Mouse (Mus musculus) ES-E14 (cell line): ENCODE measurements around the gene Tcp11x2. TPM values are rescaled to one million over a fixed set of nuclear protein-coding genes. Genes with fewer than 3 reads are reported as not detected.

ENCODE experiments used
- DNase-seq: peaks from one replicate; pipeline ENCODE4 v3.0.0-alpha.2; 2013; ENCODE audit warnings: low read depth, low spot score
- H3K27ac ChIP-seq: 2 replicates; pipeline ENCODE4 v1.5.1; 2012; ENCODE audit warnings: low read depth, mild to moderate bottlenecking, low read length, moderate library complexity, mixed read lengths; ENCODE audit not compliant: poor library complexity, insufficient read depth, severe bottlenecking
- H3K36me3 ChIP-seq: 2 replicates; pipeline ENCODE4 v1.6.1; 2012; ENCODE audit warnings: mild to moderate bottlenecking, low read length, moderate library complexity, mixed read lengths; ENCODE audit not compliant: control insufficient read depth, poor library complexity, insufficient read depth, severe bottlenecking
- H3K4me1 ChIP-seq, 2 experiments: fragments of 150-350 bp in 1 of 2; sonication (generic) in 1 of 2; 2 replicates each; pipeline ENCODE4 v1.6.1; 2012; ENCODE audit warnings: low read length in 2 of 2, mild to moderate bottlenecking in 1 of 2, mixed read lengths in 1 of 2; ENCODE audit not compliant: control insufficient read depth in 2 of 2, insufficient read depth in 2 of 2, poor library complexity in 1 of 2
- H3K4me3 ChIP-seq, 2 experiments: fragments of 150-350 bp in 1 of 2; sonication (generic) in 1 of 2; 2 replicates each; pipeline ENCODE4 v1.5.1; 2012; ENCODE audit warnings: low read length in 2 of 2, low read depth in 1 of 2, mild to moderate bottlenecking in 1 of 2, mixed read lengths in 1 of 2; ENCODE audit not compliant: insufficient read depth in 1 of 2, poor library complexity in 1 of 2, severe bottlenecking in 1 of 2
- H3K9ac ChIP-seq: 2 replicates; pipeline ENCODE4 v1.6.1; 2012; ENCODE audit warnings: low read depth, mild to moderate bottlenecking, low read length, mixed read lengths; ENCODE audit not compliant: poor library complexity, insufficient read depth, severe bottlenecking
- H3K9me3 ChIP-seq: fragments of 150-350 bp; sonication (generic); 2 replicates; pipeline ENCODE4 v1.6.1; 2012; ENCODE audit warnings: low read depth, mild to moderate bottlenecking, low read length; ENCODE audit not compliant: control insufficient read depth, insufficient read depth
- CHD2 ChIP-seq: IDR thresholded peaks from 2 replicates; pipeline ENCODE4 v1.6.1; 2014; ENCODE audit warnings: mild to moderate bottlenecking, low read depth, low read length, inconsistent platforms
- HCFC1 ChIP-seq: IDR thresholded peaks from 2 replicates; pipeline ENCODE4 v1.6.1; 2012; ENCODE audit warnings: low read length, inconsistent platforms, borderline replicate concordance; ENCODE audit not compliant: insufficient read depth
- MAFK ChIP-seq: IDR thresholded peaks from 2 replicates; pipeline ENCODE4 v1.6.1; 2014; ENCODE audit warnings: mild to moderate bottlenecking, low read depth, low read length, inconsistent platforms; ENCODE audit not compliant: insufficient read depth
- ZC3H11A ChIP-seq: IDR thresholded peaks from 2 replicates; pipeline ENCODE4 v1.6.1; 2012; ENCODE audit warnings: low read depth, mild to moderate bottlenecking, inconsistent platforms, low read length, borderline replicate concordance
- ZNF384 ChIP-seq: IDR thresholded peaks from 2 replicates; pipeline ENCODE4 v1.6.1; 2012; ENCODE audit warnings: low read depth, low read length, inconsistent platforms
- in situ Hi-C, 2 experiments: fragments of 600-800 bp; cut with MboI; formaldehyde crosslinking; loops; one replicate each; pipeline ENCODE4 v1.15.1; 2025; ENCODE audit warnings: low sequenced_read_pairs in 2 of 2, inconsistent platforms in 1 of 2; ENCODE audit not compliant: unreplicated experiment in 2 of 2
- total RNA-seq: library from RNA; depleted of rRNA; stranded (reverse); fragments of 300-350 nt; gene quantifications from 2 replicates; pipeline ENCODE4 v1.2.3, GENCODE M21; 2012; rRNA removed

Gene Tcp11x2
- 0.67 and 0.85 TPM in 2 replicates for total RNA-seq

DNA sequence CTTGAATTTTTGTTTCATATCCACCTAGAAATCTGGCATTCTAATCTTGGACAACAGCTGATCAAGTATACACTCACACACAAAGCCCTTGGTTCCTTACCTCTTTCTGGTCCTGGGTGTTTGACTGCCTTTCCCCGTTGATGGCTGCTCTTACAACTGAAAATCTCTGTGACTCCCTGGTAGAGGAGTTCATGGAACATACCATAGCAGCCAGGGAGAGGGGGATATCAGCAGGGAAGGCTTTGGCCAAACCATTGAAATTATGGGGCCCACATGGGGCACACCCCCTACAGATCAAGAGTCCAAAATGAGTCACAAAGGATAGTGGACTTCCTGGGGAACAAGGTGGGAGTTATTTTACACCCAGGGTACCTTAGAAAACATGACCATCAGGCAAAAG, at the start of gene Tcp11x2:
Gene Tcp11x2, minus strand, starts transcription at position 158 of the 400 bp plus-strand sequence.
- H3K9ac ChIP-seq: no peak within 1 kb of the TSS
- no peaks in the 10 kb centered on the region for H3K9me3 ChIP-seq
- H3K36me3 ChIP-seq: no peaks in the 10 kb centered on the region
- H3K4me3 ChIP-seq: no peak within 1 kb of the TSS
- H3K27ac ChIP-seq: no peak within 1 kb of the TSS
- no peaks in the 10 kb centered on the region for H3K4me1 ChIP-seq
- DNase-seq: no peak
- in situ Hi-C loops: no loop called here
- TF ChIP-seq MAFK: no peak
- no peak for TF ChIP-seq ZNF384
- TF ChIP-seq ZC3H11A: no peak
- TF ChIP-seq CHD2: no peak
- TF ChIP-seq HCFC1: no peak

DNA sequence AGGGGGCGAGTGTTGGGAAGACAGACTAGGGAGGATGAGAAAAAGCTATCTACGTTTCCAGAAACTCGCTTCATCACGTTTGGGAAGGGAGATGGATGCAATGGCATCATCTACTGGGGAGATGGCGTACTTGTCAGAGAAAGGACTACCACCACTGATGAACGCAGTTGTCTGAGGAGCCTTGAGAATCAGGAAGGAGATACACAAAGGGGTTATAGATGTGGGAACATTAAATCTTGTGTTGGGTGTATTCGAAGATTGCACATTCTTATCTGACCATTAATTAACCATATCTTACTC, 49.4 kb upstream of the Tcp11x2 start:
- in situ Hi-C loops: no loop called here
- H3K36me3 ChIP-seq: peaks cover 5% of the 10 kb centered on the region; the same call in 1 of the 2 replicates
- no peak overlapping the region for H3K27ac ChIP-seq
- H3K9me3 ChIP-seq: no peaks in the 10 kb centered on the region
- H3K4me3 ChIP-seq: peak overlapping the region; percentile 79 to 86
- TF ChIP-seq MAFK (no peak), CHD2 (no peak), HCFC1 (no peak), ZNF384 (no peak), ZC3H11A (no peak)
- no peaks in the 10 kb centered on the region for H3K4me1 ChIP-seq
- DNase-seq: no peak
- peak overlapping the region; percentile 88 for H3K9ac ChIP-seq

DNA sequence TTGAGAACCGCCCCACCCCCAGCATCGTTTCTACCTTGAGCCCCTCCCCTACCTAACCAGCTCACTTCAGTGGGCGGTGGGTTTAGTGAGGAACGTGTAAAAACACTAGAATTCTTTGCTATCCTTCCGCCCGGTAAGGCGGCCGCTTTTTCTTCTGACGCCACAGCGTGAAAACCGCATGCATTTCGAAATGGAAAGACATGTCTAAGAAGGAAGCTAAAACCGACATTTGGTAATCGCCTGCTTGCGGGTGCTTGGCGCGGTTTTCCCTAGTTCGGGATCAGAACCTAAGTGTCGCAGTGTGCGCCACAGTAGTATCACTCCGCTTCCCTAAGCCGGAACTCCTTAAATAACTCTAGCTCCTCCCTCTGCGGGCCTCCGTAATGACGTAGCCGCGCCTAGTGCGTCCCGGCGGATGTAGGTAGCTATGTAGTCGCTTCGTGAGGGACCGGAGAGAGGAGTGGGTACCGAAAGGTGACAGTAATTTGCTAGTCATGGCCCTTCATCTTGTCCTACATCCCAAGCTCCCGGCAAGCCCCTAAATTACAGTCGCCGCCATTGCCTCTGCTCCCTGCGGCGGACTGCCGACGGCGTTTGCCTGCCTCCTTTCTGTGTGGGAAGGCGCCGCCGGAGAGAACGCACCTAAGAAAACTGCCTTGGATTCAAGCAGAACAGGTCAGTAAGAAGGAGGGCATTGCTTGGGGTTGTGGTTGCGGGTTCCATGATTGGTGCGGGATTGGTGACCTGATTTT, 48.9 kb upstream of the Tcp11x2 start, which contains the start of the genes Armcx5 and Gprasp1:
Gene Armcx5, plus strand, starts transcription at position 430 of the 752 bp plus-strand sequence.
Gene Gprasp1, plus strand, starts transcription at position 430 of the 752 bp plus-strand sequence.
- Histone ChIP-seq H3K4me1 (no peaks in the 10 kb centered on the region), H3K4me3 (peak within 1 kb of the TSS; percentile 79 to 86), H3K9ac (peak within 1 kb of the TSS; percentile 88), H3K27ac (0 out of 2 replicates have a peak within 1 kb of the TSS, but pooled peaks have one; percentile 56), H3K9me3 (no peaks in the 10 kb centered on the region), H3K36me3 (peaks cover 5% of the 10 kb centered on the region; the same call in 1 of the 2 replicates)
- in situ Hi-C loops: no loop called here
- TF ChIP-seq ZNF384 (no peak), HCFC1 (no peak), ZC3H11A (no peak), MAFK (no peak), CHD2 (no peak; the same call in 1 of the 2 replicates)
- DNase-seq: peak; percentile 69

DNA sequence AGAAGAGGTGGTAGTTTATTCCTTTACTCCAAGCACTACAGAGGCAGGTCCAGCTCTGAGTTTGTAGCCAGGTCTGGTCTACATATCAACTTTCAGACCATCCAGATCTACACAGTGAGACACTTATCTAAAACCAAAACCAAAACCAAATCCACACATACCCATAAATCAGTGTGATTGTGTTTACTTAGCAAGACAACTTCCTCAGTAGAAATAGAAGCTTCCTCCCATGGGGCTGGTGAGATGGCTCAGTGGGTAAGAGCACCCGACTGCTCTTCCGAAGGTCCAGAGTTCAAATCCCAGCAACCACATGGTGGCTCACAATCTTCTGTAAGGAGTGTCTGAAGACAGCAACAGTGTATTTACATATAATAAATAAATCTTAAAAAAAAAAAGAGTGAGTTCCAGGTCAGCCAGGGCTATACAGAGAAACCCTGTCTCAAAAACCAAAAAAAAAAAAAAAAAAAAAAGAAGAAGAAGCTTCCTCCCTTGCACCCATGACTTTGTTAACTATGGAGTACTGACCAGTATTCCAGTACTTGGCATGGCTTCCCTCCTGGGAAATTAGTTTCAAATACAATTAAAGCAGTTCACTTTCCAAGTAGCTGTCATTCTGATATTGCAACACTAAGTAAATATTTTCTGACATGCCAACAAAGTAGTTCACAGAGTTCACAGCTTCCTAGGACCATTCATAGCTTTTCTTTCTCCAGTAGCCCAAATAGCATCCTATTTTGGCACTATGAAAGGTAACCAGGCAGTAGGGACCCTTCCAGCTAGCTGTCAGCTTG, 45.3 kb upstream of the Tcp11x2 start:
- in situ Hi-C loops: no loop called here
- H3K9me3 ChIP-seq: no peaks in the 10 kb centered on the region
- TF ChIP-seq ZC3H11A: no peak
- TF ChIP-seq ZNF384: no peak
- no peak for TF ChIP-seq HCFC1
- no peak for TF ChIP-seq MAFK
- TF ChIP-seq CHD2: no peak
- H3K9ac ChIP-seq: no peak overlapping the region
- no peak overlapping the region for H3K27ac ChIP-seq
- DNase-seq: no peak
- H3K4me1 ChIP-seq: no peaks in the 10 kb centered on the region
- no peak overlapping the region for H3K4me3 ChIP-seq
- no peaks in the 10 kb centered on the region for H3K36me3 ChIP-seq
